Mouse (Mus musculus) ES-CJ7 (cell line): ENCODE results near the gene Pcf11.

ENCODE experiments used
- DNase-seq: peaks from one replicate; pipeline ENCODE4 v3.0.0; 2011; ENCODE audit warnings: low read depth, low spot score

Gene Pcf11

GRCm38 (mm10) chr7:92637021-92637625 lies 32.6 kb downstream of the Pcf11 start, which contains the start of gene Ankrd42:
Gene Ankrd42 (minus strand): TSS chr7:92637142.
- peak; percentile 92 for DNase-seq

GRCm38 (mm10) chr7:92636295-92637011 lies 33.3 kb downstream of the Pcf11 start:
- DNase-seq: no peak

- peak; percentile 38 for DNase-seq
Measured at GRCm38 (mm10) chr7:92630167-92630566, 39.6 kb downstream of the Pcf11 start.

GRCm38 (mm10) chr7:92624488-92624887 lies 45.2 kb downstream of the Pcf11 start:
- no peak for DNase-seq

- no peak for DNase-seq
Measured at GRCm38 (mm10) chr7:92610830-92611229, 58.9 kb downstream of the Pcf11 start.

GRCm38 (mm10) chr7:92604961-92605360 lies 64.8 kb downstream of the Pcf11 start:
- DNase-seq: no peak
